Mouse (Mus musculus): Measurements from ENCODE around the gene Sgcd.

DNA sequence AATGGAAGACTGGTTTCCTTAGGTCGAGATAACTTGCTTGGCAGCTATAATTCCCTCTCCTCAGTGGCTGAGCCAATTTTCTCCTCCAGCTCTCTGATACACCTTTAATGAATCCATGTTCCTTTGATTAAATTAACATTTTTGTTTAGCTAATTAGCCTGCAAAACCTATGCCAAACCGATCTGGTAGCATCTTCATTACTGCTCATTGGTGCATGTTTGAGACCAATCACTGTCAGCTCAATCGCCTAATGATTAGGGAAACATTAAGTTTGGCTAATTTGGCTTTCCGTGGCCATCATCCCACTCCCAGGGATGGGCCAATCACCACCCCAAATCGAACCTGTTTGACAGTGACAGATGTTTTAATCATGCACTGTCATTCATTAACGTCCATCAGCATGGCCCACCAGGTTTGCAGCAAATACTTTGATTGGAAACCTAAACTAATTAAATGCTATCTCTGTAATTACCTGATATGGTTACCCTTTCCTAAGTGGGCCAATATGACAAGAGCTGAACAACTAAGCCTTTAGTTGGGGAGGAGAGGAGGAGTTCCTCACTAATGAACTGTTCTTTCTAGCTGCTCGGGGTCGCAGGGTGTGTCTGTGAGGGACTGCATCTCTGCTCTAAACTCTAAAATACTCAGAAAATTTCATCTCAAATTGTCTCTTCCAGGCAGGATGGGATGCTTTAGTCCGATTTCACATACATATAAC is 724.3 kb downstream of the Sgcd start:
- no peak for TF ChIP-seq POLR2A (IDR thresholded peaks at IDR 0.05; ENCODE audit: low read depth, low read length)
- no peak for TF ChIP-seq KAT2A (IDR thresholded peaks at IDR 0.05; ENCODE audit: insufficient replicate concordance, low read length)
